Mouse (Mus musculus) right cerebral cortex, adult 18-20 months (tissue): ENCODE measurements at regions not wholly inside any gene's neighbourhood (a gene's known extent, or its start where the extent isn't known, plus 50 kb on each side); places are given as distances from the start of the nearest gene placed in this dataset.

Experiments used
- DNase-seq: peaks from one replicate; pipeline ENCODE4 v3.0.0; 2022; ENCODE audit warnings: mixed read lengths

GRCm38 (mm10) chr2:178724228-178724627, 293.9 kb downstream of the Cdh26 start:
- no peak for DNase-seq

GRCm38 (mm10) chr2:178727930-178728793, 297.8 kb downstream of the Cdh26 start:
- no peak for DNase-seq

GRCm38 (mm10) chr2:178728794-178729120, 298.4 kb downstream of the Cdh26 start:
- DNase-seq: no peak

GRCm38 (mm10) chr2:178735099-178735498, 304.8 kb downstream of the Cdh26 start:
- no peak for DNase-seq

- DNase-seq: no peak
Measured at GRCm38 (mm10) chr2:178744617-178745016, 314.3 kb downstream of the Cdh26 start.

- no peak for DNase-seq
Measured at GRCm38 (mm10) chr2:178745296-178746015, 315.1 kb downstream of the Cdh26 start.

GRCm38 (mm10) chr2:178751247-178751646, 320.9 kb downstream of the Cdh26 start:
- DNase-seq: no peak

GRCm38 (mm10) chr2:178758366-178758765, 328.0 kb downstream of the Cdh26 start:
- peak; percentile 51 for DNase-seq

- no peak for DNase-seq
Measured at GRCm38 (mm10) chr2:178768526-178768925, 338.2 kb downstream of the Cdh26 start.

- no peak for DNase-seq
Measured at GRCm38 (mm10) chr2:178769001-178769400, 338.7 kb downstream of the Cdh26 start.

- DNase-seq: no peak
Measured at GRCm38 (mm10) chr2:178771435-178771834, 341.1 kb downstream of the Cdh26 start.

GRCm38 (mm10) chr2:178771881-178772280, 341.6 kb downstream of the Cdh26 start:
- DNase-seq: no peak

GRCm38 (mm10) chr2:178784822-178785589, 354.7 kb downstream of the Cdh26 start:
- DNase-seq: no peak

- no peak for DNase-seq
Measured at GRCm38 (mm10) chr2:178785843-178786242, 355.5 kb downstream of the Cdh26 start.

GRCm38 (mm10) chr2:178795841-178796240, 365.5 kb downstream of the Cdh26 start:
- no peak for DNase-seq

- no peak for DNase-seq
Measured at GRCm38 (mm10) chr2:178801464-178801863, 371.1 kb downstream of the Cdh26 start.

GRCm38 (mm10) chr2:178805283-178805682, 375.0 kb downstream of the Cdh26 start:
- no peak for DNase-seq

GRCm38 (mm10) chr2:178821552-178821951, 391.2 kb downstream of the Cdh26 start:
- DNase-seq: no peak

- DNase-seq: no peak
Measured at GRCm38 (mm10) chr2:178830313-178830712, 400.0 kb downstream of the Cdh26 start.

GRCm38 (mm10) chr2:178834986-178835385, 404.7 kb downstream of the Cdh26 start:
- peak; percentile 57 for DNase-seq

- no peak for DNase-seq
Measured at GRCm38 (mm10) chr2:178838571-178838970, 408.2 kb downstream of the Cdh26 start.

- peak; percentile 35 for DNase-seq
Measured at GRCm38 (mm10) chr2:178840975-178841374, 410.6 kb downstream of the Cdh26 start.

GRCm38 (mm10) chr2:178842595-178842994, 412.3 kb downstream of the Cdh26 start:
- DNase-seq: no peak
